Mouse (Mus musculus) heart, postnatal 0 days (tissue): ENCODE data around the gene Wdr78. TPM values are rescaled to one million over a fixed set of nuclear protein-coding genes. Genes with fewer than 3 reads are reported as not detected.

Experiments
- ATAC-seq: fragments of 200-750 bp; cut with Nextera tagmentation; 2 replicates; pipeline ENCODE4 v1.8.0; 2017; ENCODE audit warnings: low read depth, moderate number of reproducible peaks, moderate library complexity; ENCODE audit not compliant: insufficient read depth
- DNase-seq: peaks from one replicate; pipeline ENCODE4 v3.0.0-alpha.2; 2016; ENCODE audit warnings: low spot score
- H3K27ac ChIP-seq: fragments of 300-500 bp; sonication (generic); 2 replicates; pipeline ENCODE4 v1.5.1; 2014; ENCODE audit warnings: low read depth, mild to moderate bottlenecking
- H3K27me3 ChIP-seq: fragments of 300-500 bp; sonication (generic); 2 replicates; pipeline ENCODE4 v1.6.1; 2014; ENCODE audit warnings: low read length, mixed read lengths; ENCODE audit not compliant: control insufficient read depth, insufficient read depth
- H3K36me3 ChIP-seq: fragments of 300-500 bp; sonication (generic); replicated peaks from 2 replicates; pipeline ENCODE4 v1.6.1; 2014; ENCODE audit warnings: low read length, mixed read lengths; ENCODE audit not compliant: control insufficient read depth, insufficient read depth
- H3K4me1 ChIP-seq: fragments of 300-500 bp; sonication (generic); 2 replicates; pipeline ENCODE4 v1.6.1; 2014; ENCODE audit warnings: antibody characterized with exemption; ENCODE audit not compliant: control insufficient read depth, insufficient read depth
- H3K4me2 ChIP-seq: fragments of 300-500 bp; sonication (generic); 2 replicates; pipeline ENCODE4 v1.6.1; 2014; ENCODE audit warnings: low read depth, mild to moderate bottlenecking, low read length, moderate library complexity
- H3K4me3 ChIP-seq: fragments of 300-500 bp; sonication (generic); 2 replicates; pipeline ENCODE4 v1.5.1; 2014; ENCODE audit warnings: low read depth, low read length
- H3K9ac ChIP-seq: fragments of 300-500 bp; sonication (generic); replicated peaks from 2 replicates; pipeline ENCODE4 v1.6.1; 2014; ENCODE audit warnings: low read depth, low read length, mixed read lengths
- H3K9me3 ChIP-seq: fragments of 300-500 bp; sonication (generic); replicated peaks from 2 replicates; pipeline ENCODE4 v1.6.1; 2016; ENCODE audit warnings: low read length; ENCODE audit not compliant: control insufficient read depth
- CTCF ChIP-seq: IDR thresholded peaks from 2 replicates; pipeline ENCODE4 v1.5.1; 2016; ENCODE audit warnings: antibody characterized with exemption, control low read depth, low read depth
- EP300 ChIP-seq: IDR thresholded peaks from 2 replicates; pipeline ENCODE4 v1.6.1; 2016; ENCODE audit warnings: antibody characterized with exemption, low read depth
- WGBS: fragments of 180-500 bp; shearing (Covaris S2); extraction: QIAGEN DNeasy Blood & Tissue Kit; methylation state at CpG from one replicate; pipeline ENCODE4 v1.1.7; 2014; 5-methylcytosine and 5-hydroxymethylcytosine counted together
- polyA plus RNA-seq: library from polyadenylated mRNA; unstranded; fragments of >200 nt; fragmentation: Nextera tagmentation; extraction: Ambion mirVana; gene quantifications from 2 replicates; pipeline ENCODE4 v1.2.1, GENCODE M21; 2015
- total RNA-seq: library from RNA; depleted of rRNA; stranded (reverse); fragments of >200 nt; gene quantifications from 2 replicates; pipeline ENCODE4 v1.2.3, GENCODE M21; 2014; ENCODE audit warnings: low replicate concordance; rRNA removed

Wdr78 gene
- total and polyA plus RNA-seq, 2 experiments from 2014 or later = 0.11 to 0.18 TPM

DNA sequence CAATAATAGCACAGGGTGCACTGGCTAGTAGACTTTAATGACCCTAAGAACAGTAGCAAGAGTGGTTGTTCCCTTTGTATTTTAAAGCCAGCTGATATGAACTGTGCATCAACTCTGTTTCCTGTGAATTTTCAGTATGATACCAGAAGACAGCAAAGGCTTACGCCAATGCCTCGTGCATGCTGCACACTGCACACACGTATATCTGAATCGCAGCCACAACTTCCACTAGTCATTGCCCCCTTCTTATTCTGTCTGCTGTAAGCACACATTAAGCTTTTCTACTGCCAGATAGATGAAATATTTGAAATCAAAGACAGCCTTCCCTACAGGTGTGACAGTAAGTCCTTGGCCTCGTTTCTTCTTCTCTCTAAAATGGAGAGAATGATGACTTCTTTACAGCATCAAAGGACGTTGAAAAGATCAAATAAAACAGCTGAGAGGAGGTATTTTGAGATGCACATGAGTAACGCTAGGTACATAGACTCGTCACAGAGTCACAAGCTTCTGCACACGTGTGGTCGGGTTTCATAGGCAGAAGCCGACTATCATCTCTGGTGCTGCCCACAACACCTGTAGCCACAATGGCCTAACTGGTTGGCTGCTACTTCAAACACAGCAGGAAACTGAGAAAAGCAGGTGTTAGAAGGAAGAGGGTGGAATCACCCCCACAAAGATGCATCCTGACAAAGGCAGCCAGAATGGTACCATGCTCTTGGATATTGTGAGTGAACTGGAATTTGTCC, 123.6 kb downstream of the Wdr78 start:
- Histone ChIP-seq H3K4me1 (no peaks in the 10 kb centered on the region), H3K4me3 (no peak overlapping the region), H3K36me3 (no peaks in the 10 kb centered on the region), H3K9me3 (no peaks in the 10 kb centered on the region), H3K4me2 (no peak overlapping the region), H3K27me3 (no peaks in the 10 kb centered on the region), H3K9ac (no peak overlapping the region), H3K27ac (peak overlapping the region; percentile 17; the same call in 1 of the 2 replicates)
- TF ChIP-seq CTCF (no peak), EP300 (no peak)
- 77% methylated on average over 11 of the region's 11 CpGs for WGBS
- DNase-seq (no peak), ATAC-seq (no peak)

DNA sequence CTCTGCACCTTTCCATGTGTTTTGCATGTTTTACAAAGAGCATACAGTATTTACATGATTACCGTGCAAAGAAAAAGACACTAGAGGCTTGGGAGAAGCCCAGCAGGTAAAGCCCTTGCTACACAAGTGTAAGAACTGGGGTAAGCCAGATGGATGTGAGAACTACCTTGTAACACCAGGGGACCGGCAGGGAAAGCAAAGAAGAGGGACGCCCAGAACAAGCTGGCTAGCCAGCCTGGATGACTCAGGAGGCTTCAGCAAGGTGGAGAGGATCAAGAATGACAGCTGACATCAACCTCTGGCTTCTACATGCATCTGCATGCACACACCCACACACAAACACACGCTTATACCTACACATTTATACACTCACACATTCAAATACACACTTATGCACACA, 124.3 kb downstream of the Wdr78 start:
- no peak overlapping the region; the same call in 1 of the 2 replicates for H3K27ac ChIP-seq

DNA sequence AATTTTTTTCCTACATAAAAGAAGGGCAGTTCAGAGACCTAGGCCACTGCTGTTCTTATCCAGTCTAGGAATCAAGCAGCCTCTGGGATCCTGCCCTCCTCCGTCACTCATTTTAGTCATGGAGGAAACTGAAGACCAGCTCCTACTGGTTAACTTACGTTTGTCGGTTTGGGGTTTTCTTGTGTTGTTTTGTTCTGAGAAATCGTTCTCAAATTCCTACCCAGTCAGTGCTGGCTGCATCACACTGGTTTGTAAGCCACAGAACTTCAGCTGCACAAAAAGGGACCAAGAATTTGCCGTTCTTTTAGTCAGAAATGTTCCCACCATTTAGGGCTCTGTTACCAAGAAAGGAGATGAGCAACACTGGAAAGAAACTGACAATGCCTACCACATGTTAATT, 125.0 kb downstream of the Wdr78 start:
- TF ChIP-seq CTCF (no peak), EP300 (no peak)
- ATAC-seq (no peak), DNase-seq (no peak)
- Histone ChIP-seq H3K9ac (no peak overlapping the region), H3K27ac (peak overlapping the region; percentile 22; the same call in 1 of the 2 replicates), H3K9me3 (no peaks in the 10 kb centered on the region), H3K4me1 (no peaks in the 10 kb centered on the region), H3K36me3 (no peaks in the 10 kb centered on the region), H3K27me3 (no peaks in the 10 kb centered on the region), H3K4me3 (no peak overlapping the region), H3K4me2 (no peak overlapping the region)
- 80% methylated on average over 5 of the region's 5 CpGs for WGBS

More for the DNA sequence above, 124.3 kb downstream of the Wdr78 start:
- no peak overlapping the region for H3K4me3 ChIP-seq
- no peak for ATAC-seq
- H3K36me3 ChIP-seq = no peaks in the 10 kb centered on the region
- H3K9ac ChIP-seq = no peak overlapping the region
- no peak for DNase-seq
- 69% methylated on average over 4 of the region's 4 CpGs for WGBS
- no peak for TF ChIP-seq EP300
- no peaks in the 10 kb centered on the region for H3K9me3 ChIP-seq
- H3K4me1 ChIP-seq = no peaks in the 10 kb centered on the region
- H3K4me2 ChIP-seq = no peak overlapping the region
- no peaks in the 10 kb centered on the region for H3K27me3 ChIP-seq

DNA sequence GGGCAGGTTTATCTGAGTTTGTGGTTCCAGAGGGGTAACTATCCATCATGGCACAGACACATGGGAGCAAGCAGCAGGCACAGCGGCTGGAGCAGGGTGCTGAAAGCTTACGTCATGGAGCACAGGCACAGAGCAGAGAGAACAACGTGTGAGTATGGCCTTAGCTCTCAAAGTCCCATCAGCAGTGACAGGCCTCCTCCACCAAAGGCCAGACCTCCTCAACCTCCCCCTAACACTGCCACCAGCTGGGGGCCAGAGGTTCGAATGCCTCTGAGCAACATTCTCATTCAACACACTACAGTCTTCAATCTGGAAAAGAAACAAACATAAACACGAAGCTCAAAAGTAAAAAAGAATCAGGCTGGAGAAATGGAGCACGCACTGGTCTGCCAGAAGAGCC, 125.8 kb downstream of the Wdr78 start:
- Histone ChIP-seq H3K4me3 (no peak overlapping the region), H3K27me3 (no peaks in the 10 kb centered on the region), H3K9me3 (no peaks in the 10 kb centered on the region), H3K4me1 (no peaks in the 10 kb centered on the region), H3K9ac (no peak overlapping the region), H3K27ac (peak overlapping the region; percentile 22; the same call in 1 of the 2 replicates), H3K36me3 (no peaks in the 10 kb centered on the region), H3K4me2 (no peak overlapping the region)
- WGBS = 60% methylated on average over 6 of the region's 6 CpGs
- TF ChIP-seq EP300 = no peak
- TF ChIP-seq CTCF = no peak
- no peak for ATAC-seq
- no peak for DNase-seq

Other genes starting within 250 kb of the Wdr78 start
- gene Tctex1d1, start 135.9 kb downstream of the Wdr78 start, total RNA-seq = not detected in 2 replicates
- gene Tctex1d1, start 135.9 kb downstream of the Wdr78 start, polyA plus RNA-seq = 0.21 TPM in 1 of 2 replicates, not detected in the other
- not detected in 2 replicates for gene Insl5, start 87.7 kb downstream of the Wdr78 start, total RNA-seq
- gene Insl5, start 87.7 kb downstream of the Wdr78 start, polyA plus RNA-seq = not detected in 2 replicates
- 16.3 and 43.4 TPM in 2 replicates for gene Mier1, start 165 bp downstream of the Wdr78 start, total RNA-seq
- 27.6 and 29.1 TPM in 2 replicates for gene Mier1, start 165 bp downstream of the Wdr78 start, polyA plus RNA-seq
- gene Slc35d1, start 100.6 kb upstream of the Wdr78 start, total RNA-seq = 2.6 and 4.8 TPM in 2 replicates
- 3.4 and 4.2 TPM in 2 replicates for gene Slc35d1, start 100.6 kb upstream of the Wdr78 start, polyA plus RNA-seq
- not detected in 2 replicates for gene 4921539E11Rik, start 176.3 kb upstream of the Wdr78 start, total RNA-seq
- gene 4921539E11Rik, start 176.3 kb upstream of the Wdr78 start, polyA plus RNA-seq = not detected in 2 replicates
- gene Oma1, start 199.3 kb upstream of the Wdr78 start, total RNA-seq = 20.3 TPM in 2 replicates
- gene Oma1, start 199.3 kb upstream of the Wdr78 start, polyA plus RNA-seq = 19.0 and 21.9 TPM in 2 replicates